Mouse (Mus musculus): ENCODE results near the gene Gck. TPM values are rescaled to one million over a fixed set of nuclear protein-coding genes. Genes with fewer than 3 reads are reported as not detected.

The Gck gene
- polyA plus RNA-seq, 1 experiment from 2014 or later = 0.48 TPM

DNA sequence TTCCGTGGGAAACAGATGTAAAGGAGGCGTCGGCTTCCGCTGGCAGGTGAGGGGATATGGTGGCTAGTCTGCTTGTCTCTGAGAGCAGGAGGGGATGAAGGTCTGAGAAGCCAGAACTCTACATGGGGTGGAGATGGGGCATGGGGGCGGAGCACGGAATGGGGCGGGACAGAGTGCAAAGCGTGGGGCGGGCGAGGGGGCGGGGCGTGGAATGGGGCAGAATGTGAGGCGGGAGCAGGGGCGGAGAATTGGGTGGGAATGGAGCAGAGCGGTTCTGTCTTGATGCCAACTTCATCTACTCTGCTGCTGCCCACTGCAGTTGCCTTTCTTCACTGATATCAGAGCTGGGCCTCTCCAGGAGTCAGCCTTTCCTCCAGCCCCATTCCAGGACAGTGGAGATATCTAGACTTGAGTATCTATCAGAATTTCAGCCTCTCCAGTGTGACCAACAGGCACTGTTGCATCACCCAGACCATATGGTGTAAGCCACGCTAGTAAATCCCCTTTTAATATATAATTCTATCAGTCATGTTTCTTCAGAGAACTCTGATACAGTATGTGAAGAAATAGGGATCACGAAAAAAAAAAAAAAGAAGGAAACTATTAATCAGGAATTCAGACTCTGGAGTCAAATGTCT is 29.4 kb downstream of the Gck start:
- peaks cover 6% of the 10 kb centered on the region for H3K4me1 ChIP-seq (ENCODE audit: control insufficient read depth, low read depth, low read length)
- WGBS (ENCODE audit: insufficient replicate concordance) = 37% methylated on average over 17 of the region's 17 CpGs
- peak overlapping the region; percentile 50 for H3K27ac ChIP-seq (ENCODE audit: low read length)
- no peaks in the 10 kb centered on the region for H3K9me3 ChIP-seq (replicated peaks; ENCODE audit: control insufficient read depth, low read length)
- peak; percentile 68 for ATAC-seq (ENCODE audit: low read depth)
- H3K4me2 ChIP-seq (ENCODE audit: low read depth, low read length) = no peak overlapping the region
- no peak overlapping the region for H3K4me3 ChIP-seq (ENCODE audit: low read depth, low read length)
- H3K9ac ChIP-seq (ENCODE audit: low read depth, low read length) = no peak overlapping the region
- H3K27me3 ChIP-seq (ENCODE audit: control insufficient read depth, insufficient read depth, low read depth, low read length) = no peaks in the 10 kb centered on the region; the same call in 1 of the 2 replicates
- H3K36me3 ChIP-seq (ENCODE audit: control insufficient read depth, insufficient read depth) = no peaks in the 10 kb centered on the region

DNA sequence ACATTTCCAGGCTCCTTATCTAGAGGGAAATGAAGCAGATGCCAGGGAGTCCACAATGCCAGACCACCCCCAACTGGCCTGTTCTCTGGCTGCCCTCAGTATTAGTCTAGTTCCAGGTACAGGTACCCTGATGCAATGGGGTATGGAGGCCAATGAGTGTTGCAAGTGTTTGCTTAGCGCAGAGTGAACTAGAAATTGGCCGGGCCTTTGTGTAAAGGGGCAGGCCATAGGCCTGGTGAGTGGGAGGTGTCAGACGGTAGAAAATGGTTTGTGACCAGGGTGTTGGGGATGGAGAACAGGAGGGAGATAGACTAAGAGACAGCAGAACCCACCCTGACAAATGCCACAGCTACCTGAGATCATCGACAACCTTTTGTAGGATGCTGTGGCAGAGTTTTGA is 30.3 kb downstream of the Gck start:
- no peak overlapping the region for H3K9ac ChIP-seq (ENCODE audit: low read depth, low read length)
- H3K4me3 ChIP-seq (ENCODE audit: low read depth, low read length) = no peak overlapping the region
- peak overlapping the region; percentile 50 for H3K27ac ChIP-seq (ENCODE audit: low read length)
- H3K9me3 ChIP-seq (replicated peaks; ENCODE audit: control insufficient read depth, low read length) = no peaks in the 10 kb centered on the region
- WGBS (ENCODE audit: insufficient replicate concordance) = 69% methylated on average over 4 of the region's 4 CpGs
- no peaks in the 10 kb centered on the region; the same call in 1 of the 2 replicates for H3K27me3 ChIP-seq (ENCODE audit: control insufficient read depth, insufficient read depth, low read depth, low read length)
- H3K4me1 ChIP-seq (ENCODE audit: control insufficient read depth, low read depth, low read length) = peaks cover 6% of the 10 kb centered on the region
- ATAC-seq (ENCODE audit: low read depth) = peak; percentile 90
- no peaks in the 10 kb centered on the region for H3K36me3 ChIP-seq (ENCODE audit: control insufficient read depth, insufficient read depth)
- H3K4me2 ChIP-seq (ENCODE audit: low read depth, low read length) = no peak overlapping the region; the same call in 1 of the 2 replicates

DNA sequence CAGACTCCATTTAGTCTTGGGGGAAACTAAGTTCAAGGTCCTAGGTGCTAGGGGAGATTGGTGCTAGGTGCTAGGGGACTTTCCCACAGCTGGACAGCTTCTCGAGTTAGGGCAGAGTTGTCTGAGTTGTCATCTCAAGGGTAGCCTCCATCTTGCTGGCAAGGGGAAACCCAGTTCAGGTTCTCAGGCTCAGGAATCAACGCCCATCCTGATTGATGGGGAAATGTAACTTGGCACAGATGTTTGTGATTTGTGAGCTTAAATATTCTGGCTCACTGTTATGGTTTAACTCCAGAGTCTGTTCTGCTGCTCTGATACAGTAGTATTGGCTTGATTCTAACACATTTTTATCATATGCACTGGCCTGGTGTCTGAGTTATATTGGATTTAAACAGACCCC is 31.8 kb downstream of the Gck start:
- no peak overlapping the region for H3K9ac ChIP-seq (ENCODE audit: low read depth, low read length)
- peaks cover 6% of the 10 kb centered on the region for H3K4me1 ChIP-seq (ENCODE audit: control insufficient read depth, low read depth, low read length)
- no peaks in the 10 kb centered on the region for H3K9me3 ChIP-seq (replicated peaks; ENCODE audit: control insufficient read depth, low read length)
- no peaks in the 10 kb centered on the region; the same call in 1 of the 2 replicates for H3K27me3 ChIP-seq (ENCODE audit: control insufficient read depth, insufficient read depth, low read depth, low read length)
- no peak overlapping the region for H3K4me3 ChIP-seq (ENCODE audit: low read depth, low read length)
- no peak overlapping the region for H3K4me2 ChIP-seq (ENCODE audit: low read depth, low read length)
- WGBS (ENCODE audit: insufficient replicate concordance) = 27% methylated on average over 2 of the region's 2 CpGs
- H3K36me3 ChIP-seq (ENCODE audit: control insufficient read depth, insufficient read depth) = no peaks in the 10 kb centered on the region
- no peak overlapping the region for H3K27ac ChIP-seq (ENCODE audit: low read length)
- ATAC-seq (ENCODE audit: low read depth) = no peak

DNA sequence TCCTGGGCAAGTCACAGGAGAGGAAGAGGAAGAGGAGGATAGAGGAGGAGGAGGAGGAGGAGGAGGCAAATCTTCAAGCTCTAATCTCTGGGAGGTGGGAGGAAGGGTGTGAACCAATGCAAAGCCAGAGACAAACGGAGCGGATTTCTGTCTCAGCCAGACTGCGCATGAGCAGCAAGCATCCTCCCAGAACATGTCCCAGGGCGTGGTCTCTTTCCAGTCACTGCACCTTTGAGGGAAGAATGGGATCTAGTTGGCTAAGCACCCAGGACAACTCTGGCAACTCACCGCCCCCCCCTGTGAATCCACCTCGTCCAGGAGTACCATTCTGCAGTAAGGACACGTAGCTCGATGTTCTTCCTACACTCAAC is 33.7 kb downstream of the Gck start:
- no peak for ATAC-seq (ENCODE audit: low read depth)
- WGBS (ENCODE audit: insufficient replicate concordance) = 56% methylated on average over 8 of the region's 8 CpGs
- Histone ChIP-seq H3K36me3 (ENCODE audit: control insufficient read depth, insufficient read depth) (no peaks in the 10 kb centered on the region), H3K27ac (ENCODE audit: low read length) (no peak overlapping the region), H3K4me3 (ENCODE audit: low read depth, low read length) (no peak overlapping the region), H3K4me1 (ENCODE audit: control insufficient read depth, low read depth, low read length) (peaks cover 6% of the 10 kb centered on the region), H3K27me3 (ENCODE audit: control insufficient read depth, insufficient read depth, low read depth, low read length) (no peaks in the 10 kb centered on the region), H3K9ac (ENCODE audit: low read depth, low read length) (no peak overlapping the region), H3K4me2 (ENCODE audit: low read depth, low read length) (no peak overlapping the region), H3K9me3 (replicated peaks; ENCODE audit: control insufficient read depth, low read length) (no peaks in the 10 kb centered on the region)

- Histone ChIP-seq H3K27ac (ENCODE audit: low read length) (no peak overlapping the region), H3K4me1 (ENCODE audit: control insufficient read depth, low read depth, low read length) (peaks cover 6% of the 10 kb centered on the region), H3K9ac (ENCODE audit: low read depth, low read length) (no peak overlapping the region), H3K36me3 (ENCODE audit: control insufficient read depth, insufficient read depth) (no peaks in the 10 kb centered on the region), H3K4me3 (ENCODE audit: low read depth, low read length) (no peak overlapping the region), H3K27me3 (ENCODE audit: control insufficient read depth, insufficient read depth, low read depth, low read length) (no peaks in the 10 kb centered on the region), H3K9me3 (replicated peaks; ENCODE audit: control insufficient read depth, low read length) (no peaks in the 10 kb centered on the region), H3K4me2 (ENCODE audit: low read depth, low read length) (no peak overlapping the region)
- WGBS (ENCODE audit: insufficient replicate concordance) = 38% methylated on average over 5 of the region's 5 CpGs
- ATAC-seq (ENCODE audit: low read depth) = no peak
Observed at GRCm38 (mm10) chr11:5915429-5916177, 34.3 kb downstream of the Gck start.

- 32% methylated on average over 5 of the region's 5 CpGs for WGBS (ENCODE audit: insufficient replicate concordance)
- H3K4me1 ChIP-seq (ENCODE audit: control insufficient read depth, low read depth, low read length) = peaks cover under 1% of the 10 kb centered on the region; the same call in 1 of the 2 replicates
- H3K27ac ChIP-seq (ENCODE audit: low read length) = no peak overlapping the region
- no peaks in the 10 kb centered on the region for H3K27me3 ChIP-seq (ENCODE audit: control insufficient read depth, insufficient read depth, low read depth, low read length)
- no peak overlapping the region for H3K4me2 ChIP-seq (ENCODE audit: low read depth, low read length)
- H3K36me3 ChIP-seq (ENCODE audit: control insufficient read depth, insufficient read depth) = no peaks in the 10 kb centered on the region
- H3K9me3 ChIP-seq (replicated peaks; ENCODE audit: control insufficient read depth, low read length) = no peaks in the 10 kb centered on the region
- no peak overlapping the region for H3K4me3 ChIP-seq (ENCODE audit: low read depth, low read length)
- ATAC-seq (ENCODE audit: low read depth) = peak; percentile 37; the same call in 1 of the 2 replicates
- no peak overlapping the region for H3K9ac ChIP-seq (ENCODE audit: low read depth, low read length)
Observed at GRCm38 (mm10) chr11:5914940-5915339, 34.9 kb downstream of the Gck start.

DNA sequence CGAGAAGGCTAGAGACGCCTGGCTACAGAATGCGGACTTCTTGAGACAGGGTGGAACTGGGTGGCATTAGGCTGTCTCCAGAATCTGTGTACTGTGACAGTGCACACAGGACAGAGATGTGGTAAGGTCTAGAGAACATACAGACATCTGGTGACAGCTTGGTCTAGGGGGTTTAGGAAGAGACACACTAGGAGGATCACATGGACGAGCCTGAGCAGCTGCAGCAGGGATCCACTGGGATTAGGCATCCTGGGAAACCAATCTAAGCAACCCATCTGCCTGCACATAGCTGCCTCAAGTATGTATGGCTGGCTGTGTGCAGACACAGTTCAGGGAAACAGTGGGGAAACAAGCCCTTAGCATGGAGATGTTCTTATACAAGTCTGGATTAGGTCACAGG is 35.9 kb downstream of the Gck start:
- Histone ChIP-seq H3K36me3 (ENCODE audit: control insufficient read depth, insufficient read depth) (no peaks in the 10 kb centered on the region), H3K4me3 (ENCODE audit: low read depth, low read length) (no peak overlapping the region), H3K9me3 (replicated peaks; ENCODE audit: control insufficient read depth, low read length) (no peaks in the 10 kb centered on the region), H3K4me2 (ENCODE audit: low read depth, low read length) (no peak overlapping the region), H3K4me1 (ENCODE audit: control insufficient read depth, low read depth, low read length) (no peaks in the 10 kb centered on the region; the same call in 1 of the 2 replicates), H3K27me3 (ENCODE audit: control insufficient read depth, insufficient read depth, low read depth, low read length) (no peaks in the 10 kb centered on the region), H3K9ac (ENCODE audit: low read depth, low read length) (no peak overlapping the region), H3K27ac (ENCODE audit: low read length) (no peak overlapping the region)
- ATAC-seq (ENCODE audit: low read depth) = no peak
- 53% methylated on average over 4 of the region's 4 CpGs for WGBS (ENCODE audit: insufficient replicate concordance)

DNA sequence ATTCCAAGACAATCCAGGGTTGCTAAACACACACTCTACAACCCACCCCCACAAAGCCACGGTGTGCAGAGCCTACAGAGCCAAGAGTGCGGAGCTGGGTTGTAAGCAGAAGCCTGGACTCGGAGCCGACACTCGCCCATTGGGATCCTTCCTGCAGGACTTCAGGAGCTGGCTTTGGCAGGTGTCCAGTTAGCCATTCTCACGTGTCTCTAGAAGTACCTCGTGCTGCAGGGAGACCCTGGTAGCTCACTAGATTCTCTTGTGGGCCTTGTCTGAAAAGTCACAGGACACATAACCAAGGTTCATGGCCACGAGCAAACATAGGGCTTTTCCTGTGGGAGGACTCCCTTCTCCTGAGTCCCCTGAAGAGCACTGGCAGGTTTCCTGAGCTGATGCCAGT is 36.6 kb downstream of the Gck start:
- H3K36me3 ChIP-seq (ENCODE audit: control insufficient read depth, insufficient read depth) = no peaks in the 10 kb centered on the region
- H3K9me3 ChIP-seq (replicated peaks; ENCODE audit: control insufficient read depth, low read length) = no peaks in the 10 kb centered on the region
- H3K27me3 ChIP-seq (ENCODE audit: control insufficient read depth, insufficient read depth, low read depth, low read length) = no peaks in the 10 kb centered on the region
- H3K4me3 ChIP-seq (ENCODE audit: low read depth, low read length) = no peak overlapping the region
- no peak overlapping the region for H3K9ac ChIP-seq (ENCODE audit: low read depth, low read length)
- 65% methylated on average over 8 of the region's 8 CpGs for WGBS (ENCODE audit: insufficient replicate concordance)
- no peak overlapping the region for H3K4me2 ChIP-seq (ENCODE audit: low read depth, low read length)
- no peaks in the 10 kb centered on the region; the same call in 1 of the 2 replicates for H3K4me1 ChIP-seq (ENCODE audit: control insufficient read depth, low read depth, low read length)
- no peak for ATAC-seq (ENCODE audit: low read depth)
- H3K27ac ChIP-seq (ENCODE audit: low read length) = no peak overlapping the region

GRCm38 (mm10) chr11:5912635-5913034 is 37.2 kb downstream of the Gck start:
- Histone ChIP-seq H3K27ac (ENCODE audit: low read length) (no peak overlapping the region), H3K4me2 (ENCODE audit: low read depth, low read length) (no peak overlapping the region), H3K36me3 (ENCODE audit: control insufficient read depth, insufficient read depth) (no peaks in the 10 kb centered on the region), H3K9ac (ENCODE audit: low read depth, low read length) (no peak overlapping the region), H3K27me3 (ENCODE audit: control insufficient read depth, insufficient read depth, low read depth, low read length) (no peaks in the 10 kb centered on the region), H3K4me1 (ENCODE audit: control insufficient read depth, low read depth, low read length) (no peaks in the 10 kb centered on the region; the same call in 1 of the 2 replicates), H3K4me3 (ENCODE audit: low read depth, low read length) (no peak overlapping the region), H3K9me3 (replicated peaks; ENCODE audit: control insufficient read depth, low read length) (no peaks in the 10 kb centered on the region)
- ATAC-seq (ENCODE audit: low read depth) = no peak
- WGBS (ENCODE audit: insufficient replicate concordance) = 16% methylated on average over 5 of the region's 5 CpGs

Measured in liver, embryonic 16.5 days (tissue).